Mouse (Mus musculus) ES-CJ7 (cell line): ENCODE data around the gene Myh9.

Experiments used
- DNase-seq: peaks from one replicate; pipeline ENCODE4 v3.0.0; 2011; ENCODE audit warnings: low read depth, low spot score

The Myh9 gene

DNA sequence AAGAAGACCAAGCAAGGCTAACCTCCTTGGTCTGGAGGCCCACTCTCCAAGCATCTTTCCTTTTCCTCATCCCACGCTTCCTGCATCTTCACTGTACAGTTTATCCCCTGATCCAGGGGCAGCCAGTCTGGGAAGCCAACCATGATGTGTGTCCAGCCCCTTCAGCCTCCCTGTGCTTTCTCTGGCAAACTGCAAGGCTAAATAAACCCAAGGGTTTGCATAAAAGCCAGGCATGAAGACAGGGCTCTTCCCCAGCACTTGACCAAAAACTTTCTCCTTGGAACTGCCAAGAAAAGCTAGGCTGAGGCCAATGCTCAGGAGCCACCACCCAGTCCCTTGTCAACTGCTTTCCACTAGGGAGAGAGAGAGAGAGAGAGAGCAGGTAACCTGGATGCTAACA is 32.5 kb downstream of the Myh9 start:
- DNase-seq = no peak

DNA sequence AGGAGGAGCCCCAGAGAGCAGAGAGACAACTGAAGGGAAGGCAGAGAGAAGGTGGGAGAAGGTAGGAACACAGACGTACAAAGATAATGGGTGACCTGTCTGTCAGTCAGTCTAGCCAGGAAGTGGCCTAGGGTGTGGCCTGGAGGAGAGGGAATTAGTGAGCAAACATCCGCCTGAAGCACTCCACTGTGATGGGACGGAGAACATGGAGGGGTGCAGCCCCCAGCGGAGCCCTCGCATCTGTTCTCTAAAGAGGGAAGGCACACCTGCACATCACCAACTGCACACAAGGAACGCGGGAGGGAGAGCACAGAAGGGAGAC is 34.8 kb downstream of the Myh9 start:
- DNase-seq = no peak

- DNase-seq = no peak
Observed at GRCm38 (mm10) chr15:77806565-77807263, 35.3 kb downstream of the Myh9 start.

DNA sequence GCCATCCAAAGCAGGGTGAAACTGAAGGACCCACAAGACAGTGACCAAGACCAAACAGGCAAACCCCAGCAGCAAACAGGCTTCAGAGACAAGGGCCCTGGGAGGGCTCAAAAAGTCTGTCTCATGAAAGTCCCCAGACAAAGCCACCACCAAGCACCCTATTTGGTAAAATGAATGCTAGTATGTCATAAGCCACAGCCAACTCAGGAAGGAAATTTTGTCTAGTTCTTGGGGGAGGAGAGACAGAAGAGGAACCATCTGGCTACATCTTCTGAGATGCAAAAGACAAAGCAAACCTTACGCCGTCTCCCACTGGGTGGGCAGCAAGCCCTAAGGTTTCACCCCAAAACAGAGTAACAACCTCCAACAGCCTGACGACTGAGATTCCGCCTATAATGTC is 36.3 kb downstream of the Myh9 start:
- DNase-seq = no peak

DNA sequence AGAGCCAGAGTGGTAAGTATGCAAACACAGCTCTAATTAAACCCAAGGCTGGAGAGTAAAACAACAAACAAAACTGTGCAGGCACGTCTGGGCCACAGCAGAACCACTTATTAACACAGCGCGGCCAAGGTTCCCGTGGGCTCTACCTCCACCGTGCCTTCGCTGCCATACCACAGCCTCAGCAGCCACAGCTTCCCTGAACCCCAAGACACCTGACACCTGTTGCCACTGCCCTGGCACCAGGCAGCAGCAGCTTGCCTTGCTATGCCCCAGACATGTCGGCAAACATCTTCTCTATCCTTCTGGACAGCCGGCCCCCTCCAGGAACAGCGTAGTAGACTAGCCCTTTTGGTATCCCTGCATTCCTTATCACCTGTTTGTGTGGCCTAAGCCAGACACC is 37.0 kb downstream of the Myh9 start:
- DNase-seq = no peak

DNA sequence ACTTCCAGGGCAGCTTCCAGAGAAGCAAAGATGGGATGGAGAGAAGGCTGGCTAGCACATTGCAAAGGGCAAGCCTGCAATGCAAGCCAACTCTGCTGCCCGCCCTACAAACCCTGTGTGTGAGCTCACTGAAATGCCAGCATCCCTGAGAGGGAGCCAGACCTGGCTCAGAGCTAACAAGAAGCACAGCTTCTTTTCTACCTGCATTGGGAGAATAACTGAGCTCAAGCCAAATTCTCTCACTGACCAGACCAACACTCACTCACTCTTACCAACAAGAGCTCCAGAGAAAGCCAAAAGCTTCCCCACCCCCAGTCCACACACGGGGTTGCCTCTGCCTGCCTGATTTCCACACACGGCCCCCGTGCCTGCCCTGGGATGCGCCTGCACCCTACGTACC is 37.5 kb downstream of the Myh9 start:
- DNase-seq = no peak

- DNase-seq = no peak
Observed at GRCm38 (mm10) chr15:77803747-77804146, 38.2 kb downstream of the Myh9 start.

GRCm38 (mm10) chr15:77802992-77803391 is 39.0 kb downstream of the Myh9 start:
- no peak for DNase-seq

- DNase-seq = no peak
Observed at GRCm38 (mm10) chr15:77801188-77801587, 40.8 kb downstream of the Myh9 start.

DNA sequence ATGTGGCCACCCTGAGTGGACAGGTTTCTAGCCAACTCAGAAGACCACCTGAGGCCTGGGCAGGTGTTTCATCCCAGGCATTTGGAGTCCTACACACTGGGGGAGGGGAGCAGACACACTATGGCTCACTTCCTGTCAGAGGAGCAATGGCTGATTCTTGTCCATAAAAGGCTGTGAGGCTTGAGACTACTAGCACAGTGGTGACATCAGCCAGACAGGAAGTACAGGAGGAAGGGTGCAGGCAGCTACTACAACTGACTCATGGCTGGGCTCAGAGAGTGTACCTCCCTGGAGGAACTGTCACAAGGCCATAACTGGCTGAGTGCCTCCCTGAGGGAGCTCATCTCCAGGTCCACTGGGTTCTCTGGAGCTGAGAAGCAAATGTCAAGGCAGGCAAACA is 41.5 kb downstream of the Myh9 start:
- DNase-seq = peak; percentile 56

DNA sequence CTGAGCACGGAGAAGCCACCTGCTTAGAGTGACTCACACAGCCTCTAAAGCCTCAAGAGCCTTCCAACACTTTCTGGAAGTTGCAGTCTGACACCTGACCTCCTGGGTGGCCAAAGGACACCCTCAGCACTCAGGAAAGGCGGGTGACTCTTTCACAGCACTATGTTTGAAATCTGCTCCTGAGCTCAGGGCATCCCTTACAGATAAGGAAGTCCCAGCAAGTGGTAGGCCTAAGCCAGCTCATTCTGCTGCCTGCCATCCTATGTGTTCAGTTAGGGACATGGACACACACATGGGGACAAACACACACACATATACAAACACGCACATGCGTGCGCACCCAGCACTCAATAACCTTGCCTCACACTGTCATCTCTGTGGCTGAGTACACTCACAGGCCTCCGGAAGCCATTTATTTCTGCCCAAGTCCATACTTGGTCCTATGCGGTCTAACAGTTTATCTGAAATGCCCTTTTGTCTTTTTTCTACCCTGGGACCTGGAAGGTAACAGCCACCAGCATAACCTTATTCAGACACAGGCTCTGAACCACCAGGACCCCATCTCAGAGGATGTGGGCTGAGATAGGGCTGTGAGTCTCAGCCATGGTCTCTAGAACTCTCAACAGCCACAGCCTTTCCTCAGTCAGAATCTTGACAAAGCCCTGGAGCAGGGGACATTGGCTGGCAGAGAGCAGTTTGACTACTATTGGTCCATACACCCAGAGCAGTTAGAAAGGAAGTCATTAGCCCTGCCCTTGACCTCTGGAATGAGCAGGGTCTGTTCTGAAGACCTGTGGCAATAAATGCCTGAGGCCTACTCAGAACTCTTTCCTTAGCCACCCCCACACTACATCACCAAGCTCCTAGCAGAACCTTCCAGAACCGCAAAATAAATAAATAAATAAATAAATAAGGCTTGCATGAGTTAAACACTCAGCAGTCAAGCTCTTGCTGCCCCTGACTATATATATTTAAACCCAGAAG is 42.2 kb downstream of the Myh9 start:
- peak; percentile 34 for DNase-seq

GRCm38 (mm10) chr15:77798664-77799490 is 43.1 kb downstream of the Myh9 start:
- peak; percentile 81 for DNase-seq

- no peak for DNase-seq
Observed at GRCm38 (mm10) chr15:77797609-77798411, 44.2 kb downstream of the Myh9 start.

GRCm38 (mm10) chr15:77796409-77797035 is 45.5 kb downstream of the Myh9 start:
- DNase-seq = no peak

- DNase-seq = no peak
Observed at GRCm38 (mm10) chr15:77794908-77795356, 47.0 kb downstream of the Myh9 start.

DNA sequence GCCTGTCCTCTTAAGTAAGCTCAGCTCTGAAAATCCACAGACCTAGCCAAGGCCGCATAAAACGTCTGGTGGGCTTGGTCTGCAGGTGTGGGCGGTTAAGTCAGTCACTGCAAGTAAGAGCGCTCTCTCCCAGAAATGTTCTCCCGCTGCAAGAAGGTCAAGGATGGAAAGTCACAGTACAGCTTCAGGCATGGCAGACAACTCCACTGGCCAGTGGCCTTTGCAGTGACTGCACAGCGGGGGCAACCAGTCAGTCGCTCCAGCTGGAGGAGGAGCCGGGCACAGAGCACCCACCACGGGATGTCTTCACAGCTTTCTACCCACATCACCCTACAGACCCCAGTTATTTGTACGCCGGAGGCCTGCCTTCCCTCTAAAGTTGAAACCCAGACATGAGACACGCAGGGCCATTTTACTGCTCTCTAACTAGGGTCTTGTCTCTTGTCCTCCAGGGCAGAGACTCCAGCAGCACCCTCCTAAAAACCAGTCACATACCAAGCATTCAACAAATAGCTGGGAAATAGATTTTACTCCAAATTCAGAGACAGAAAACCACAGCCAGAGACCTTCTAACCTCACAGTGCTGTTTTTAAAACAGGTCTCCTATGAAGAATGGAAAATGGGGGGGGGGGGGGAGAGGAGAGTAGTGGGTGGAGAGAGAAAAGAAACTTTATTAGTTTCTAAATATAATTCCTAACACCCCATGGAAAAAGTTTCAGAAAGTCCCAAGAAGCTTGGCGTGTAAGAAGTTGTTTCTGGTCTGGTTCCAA is 47.7 kb downstream of the Myh9 start:
- no peak for DNase-seq

DNA sequence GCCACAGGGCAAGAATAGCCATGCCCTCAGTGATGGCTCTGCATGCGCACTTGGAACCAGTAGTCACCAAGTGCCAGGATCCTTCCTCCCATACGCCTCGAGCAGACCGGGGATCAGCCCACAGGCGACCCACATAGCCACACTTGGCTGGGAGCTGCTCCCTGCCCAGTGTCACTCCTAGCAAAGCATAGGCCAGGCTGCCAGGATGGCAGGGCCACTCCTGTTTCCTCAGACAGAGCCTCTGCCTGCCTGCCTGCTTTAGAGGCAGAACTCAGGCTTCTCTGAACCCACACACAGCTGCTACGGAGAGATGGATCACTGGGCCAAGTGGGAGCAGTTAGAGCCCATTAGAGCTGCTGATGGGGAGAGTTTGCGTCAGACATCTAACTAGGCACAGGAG is 48.4 kb downstream of the Myh9 start:
- DNase-seq = no peak

DNA sequence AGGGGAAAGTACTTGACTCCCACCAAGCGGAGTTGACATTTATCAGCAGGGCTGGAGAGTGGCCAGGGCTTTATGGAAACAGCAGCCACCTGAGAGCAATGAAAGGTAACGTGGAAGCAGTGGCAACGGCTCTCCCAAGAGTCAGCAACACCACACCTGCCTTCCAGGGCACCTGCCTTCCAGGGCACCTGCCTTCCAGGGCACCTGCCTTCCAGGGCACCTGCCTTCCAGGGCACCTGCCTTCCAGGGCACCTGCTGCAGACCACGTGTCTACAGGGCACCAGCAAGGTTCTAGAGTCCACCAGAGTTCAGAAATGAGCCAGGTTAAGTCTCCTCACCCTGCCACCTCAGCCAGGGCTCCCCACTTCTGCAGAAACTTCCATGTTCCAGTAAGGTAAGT is 48.9 kb downstream of the Myh9 start:
- no peak for DNase-seq

- no peak for DNase-seq
Observed at GRCm38 (mm10) chr15:77792056-77792455, 49.9 kb downstream of the Myh9 start.
